Mouse (Mus musculus) neural tube, embryonic 13.5 days (tissue): ENCODE measurements around the gene Il9r. TPM values are rescaled to one million over a fixed set of nuclear protein-coding genes. Genes with fewer than 3 reads are reported as not detected.

Experiments used
- ATAC-seq: fragments of 200-750 bp; cut with Nextera tagmentation; 2 replicates; pipeline ENCODE4 v1.8.0; 2017; ENCODE audit warnings: low read depth, mild to moderate bottlenecking, moderate TSS enrichment, moderate library complexity
- H3K27ac ChIP-seq: fragments of 300-500 bp; sonication (generic); replicated peaks from 2 replicates; pipeline ENCODE4 v1.5.1; 2015; ENCODE audit warnings: moderate library complexity, mild to moderate bottlenecking, inconsistent platforms
- H3K27me3 ChIP-seq: fragments of 300-500 bp; sonication (generic); 2 replicates; pipeline ENCODE4 v1.6.1; 2015; ENCODE audit warnings: mild to moderate bottlenecking, inconsistent platforms
- H3K36me3 ChIP-seq: fragments of 300-500 bp; sonication (generic); 2 replicates; pipeline ENCODE4 v1.6.1; 2015; ENCODE audit warnings: mild to moderate bottlenecking, inconsistent platforms
- H3K4me1 ChIP-seq: fragments of 300-500 bp; sonication (generic); replicated peaks from 2 replicates; pipeline ENCODE4 v1.6.1; 2015; ENCODE audit warnings: inconsistent platforms
- H3K4me2 ChIP-seq: fragments of 300-500 bp; sonication (generic); 2 replicates; pipeline ENCODE4 v1.6.1; 2015; ENCODE audit warnings: inconsistent platforms, mild to moderate bottlenecking, moderate library complexity
- H3K4me3 ChIP-seq: fragments of 300-500 bp; sonication (generic); 2 replicates; pipeline ENCODE4 v1.5.1; 2015; ENCODE audit warnings: mild to moderate bottlenecking, inconsistent platforms
- H3K9ac ChIP-seq: fragments of 300-500 bp; sonication (generic); 2 replicates; pipeline ENCODE4 v1.6.1; 2015; ENCODE audit warnings: moderate library complexity, mild to moderate bottlenecking, inconsistent platforms
- H3K9me3 ChIP-seq: fragments of 300-500 bp; sonication (generic); 2 replicates; pipeline ENCODE4 v1.6.1; 2016; ENCODE audit warnings: inconsistent platforms
- WGBS: fragments of 180-500 bp; shearing (Covaris S2); methylation state at CpG from one replicate; pipeline ENCODE4 v1.1.7; 2015; 5-methylcytosine and 5-hydroxymethylcytosine counted together
- polyA plus RNA-seq: library from polyadenylated mRNA; unstranded; fragments of >200 nt; fragmentation: Nextera tagmentation; extraction: Ambion mirVana; gene quantifications from 2 replicates; pipeline ENCODE4 v1.2.1, GENCODE M21; 2015

Il9r gene
- not detected in 2 replicates for polyA plus RNA-seq

GRCm38 (mm10) chr11:32200075-32200601, at the start of gene Il9r:
Gene Il9r (minus strand): TSS chr11:32200279.
- Histone ChIP-seq H3K4me2 (no peak within 1 kb of the TSS), H3K9me3 (no peaks in the 10 kb centered on the region), H3K27ac (no peak within 1 kb of the TSS), H3K4me1 (peaks cover 7% of the 10 kb centered on the region), H3K9ac (0 out of 2 replicates have a peak within 1 kb of the TSS, but pooled peaks have one; percentile 26), H3K36me3 (no peaks in the 10 kb centered on the region), H3K4me3 (no peak within 1 kb of the TSS), H3K27me3 (no peaks in the 10 kb centered on the region)
- 77% methylated on average over 10 of the region's 10 CpGs for WGBS
- no peak for ATAC-seq

- Histone ChIP-seq H3K27me3 (no peaks in the 10 kb centered on the region), H3K9me3 (no peaks in the 10 kb centered on the region), H3K9ac (no peak overlapping the region), H3K36me3 (peaks cover 78% of the 10 kb centered on the region), H3K4me2 (no peak overlapping the region), H3K27ac (no peak overlapping the region), H3K4me1 (no peaks in the 10 kb centered on the region), H3K4me3 (no peak overlapping the region)
- ATAC-seq = no peak
- 87% methylated on average over 3 of the region's 3 CpGs for WGBS
Measured at GRCm38 (mm10) chr11:32248350-32248749, 48.3 kb upstream of the Il9r start.

- Histone ChIP-seq H3K9ac (no peak overlapping the region), H3K9me3 (no peaks in the 10 kb centered on the region), H3K27ac (no peak overlapping the region), H3K36me3 (peaks cover 73% of the 10 kb centered on the region), H3K4me3 (no peak overlapping the region), H3K4me2 (no peak overlapping the region), H3K27me3 (no peaks in the 10 kb centered on the region), H3K4me1 (no peaks in the 10 kb centered on the region)
- no peak for ATAC-seq
Measured at GRCm38 (mm10) chr11:32247068-32247467, 47.0 kb upstream of the Il9r start.

GRCm38 (mm10) chr11:32245614-32246013, 45.5 kb upstream of the Il9r start:
- H3K27ac ChIP-seq = no peak overlapping the region
- H3K4me3 ChIP-seq = no peak overlapping the region
- ATAC-seq = no peak
- H3K27me3 ChIP-seq = no peaks in the 10 kb centered on the region
- no peak overlapping the region for H3K9ac ChIP-seq
- no peaks in the 10 kb centered on the region for H3K4me1 ChIP-seq
- peaks cover 72% of the 10 kb centered on the region for H3K36me3 ChIP-seq
- no peaks in the 10 kb centered on the region for H3K9me3 ChIP-seq
- 93% methylated on average over 6 of the region's 6 CpGs for WGBS
- H3K4me2 ChIP-seq = no peak overlapping the region

GRCm38 (mm10) chr11:32244617-32245016, 44.5 kb upstream of the Il9r start:
- no peaks in the 10 kb centered on the region for H3K27me3 ChIP-seq
- no peaks in the 10 kb centered on the region for H3K4me1 ChIP-seq
- H3K9ac ChIP-seq = no peak overlapping the region
- no peak overlapping the region for H3K4me2 ChIP-seq
- 94% methylated on average over 1 of the region's 1 CpGs for WGBS
- H3K36me3 ChIP-seq = peaks cover 72% of the 10 kb centered on the region
- peak overlapping the region; percentile 49; the same call in 1 of the 2 replicates for H3K27ac ChIP-seq
- no peaks in the 10 kb centered on the region for H3K9me3 ChIP-seq
- no peak for ATAC-seq
- H3K4me3 ChIP-seq = no peak overlapping the region

- H3K27ac ChIP-seq = peak overlapping the region; percentile 49; the same call in 1 of the 2 replicates
- no peaks in the 10 kb centered on the region for H3K9me3 ChIP-seq
Measured at GRCm38 (mm10) chr11:32244064-32244463, 44.0 kb upstream of the Il9r start.

GRCm38 (mm10) chr11:32243205-32243955, 43.3 kb upstream of the Il9r start:
- Histone ChIP-seq H3K27ac (0 out of 2 replicates have a peak overlapping the region, but pooled peaks have one; percentile 38), H3K4me3 (no peak overlapping the region), H3K9me3 (no peaks in the 10 kb centered on the region), H3K4me2 (no peak overlapping the region), H3K36me3 (peaks cover 72% of the 10 kb centered on the region), H3K4me1 (no peaks in the 10 kb centered on the region), H3K9ac (no peak overlapping the region), H3K27me3 (no peaks in the 10 kb centered on the region)
- ATAC-seq = no peak
- 77% methylated on average over 7 of the region's 7 CpGs for WGBS

More at GRCm38 (mm10) chr11:32244064-32244463, 44.0 kb upstream of the Il9r start:
- H3K27me3 ChIP-seq = no peaks in the 10 kb centered on the region
- H3K36me3 ChIP-seq = peaks cover 72% of the 10 kb centered on the region
- no peak overlapping the region for H3K4me3 ChIP-seq
- H3K9ac ChIP-seq = no peak overlapping the region
- no peak for ATAC-seq
- H3K4me1 ChIP-seq = no peaks in the 10 kb centered on the region
- 76% methylated on average over 3 of the region's 3 CpGs for WGBS
- H3K4me2 ChIP-seq = no peak overlapping the region

- WGBS = 89% methylated on average over 3 of the region's 3 CpGs
- H3K4me3 ChIP-seq = no peak overlapping the region
- no peak for ATAC-seq
- H3K4me2 ChIP-seq = no peak overlapping the region
- no peak overlapping the region for H3K27ac ChIP-seq
- no peaks in the 10 kb centered on the region for H3K27me3 ChIP-seq
- peak overlapping the region; percentile 17; the same call in 1 of the 2 replicates for H3K9ac ChIP-seq
- peaks cover 5% of the 10 kb centered on the region for H3K4me1 ChIP-seq
- H3K9me3 ChIP-seq = no peaks in the 10 kb centered on the region
- H3K36me3 ChIP-seq = peaks cover 63% of the 10 kb centered on the region
Measured at GRCm38 (mm10) chr11:32242209-32242608, 42.1 kb upstream of the Il9r start.

GRCm38 (mm10) chr11:32241391-32241790, 41.3 kb upstream of the Il9r start:
- Histone ChIP-seq H3K36me3 (peaks cover 56% of the 10 kb centered on the region), H3K4me3 (no peak overlapping the region), H3K9me3 (no peaks in the 10 kb centered on the region), H3K27ac (no peak overlapping the region), H3K4me2 (no peak overlapping the region), H3K9ac (no peak overlapping the region), H3K27me3 (no peaks in the 10 kb centered on the region), H3K4me1 (peaks cover 13% of the 10 kb centered on the region)
- ATAC-seq = no peak

- 63% methylated on average over 5 of the region's 5 CpGs for WGBS
- no peaks in the 10 kb centered on the region for H3K27me3 ChIP-seq
- H3K4me1 ChIP-seq = peaks cover 34% of the 10 kb centered on the region
- H3K27ac ChIP-seq = 0 out of 2 replicates have a peak overlapping the region, but pooled peaks have one; percentile 14
- H3K9ac ChIP-seq = no peak overlapping the region
- H3K9me3 ChIP-seq = no peaks in the 10 kb centered on the region
- H3K4me3 ChIP-seq = no peak overlapping the region
- ATAC-seq = peak; percentile 27; the same call in 1 of the 2 replicates
- H3K4me2 ChIP-seq = no peak overlapping the region
- H3K36me3 ChIP-seq = peaks cover 51% of the 10 kb centered on the region
Measured at GRCm38 (mm10) chr11:32238093-32238860, 38.2 kb upstream of the Il9r start.

GRCm38 (mm10) chr11:32237411-32237795, 37.3 kb upstream of the Il9r start:
- ATAC-seq = no peak
- peak overlapping the region; percentile 68; the same call in 1 of the 2 replicates for H3K27ac ChIP-seq
- H3K9me3 ChIP-seq = no peaks in the 10 kb centered on the region
- H3K4me3 ChIP-seq = no peak overlapping the region
- peaks cover 56% of the 10 kb centered on the region for H3K36me3 ChIP-seq
- H3K4me2 ChIP-seq = no peak overlapping the region
- peaks cover 35% of the 10 kb centered on the region for H3K4me1 ChIP-seq
- H3K27me3 ChIP-seq = no peaks in the 10 kb centered on the region
- WGBS = 92% methylated on average over 3 of the region's 3 CpGs
- no peak overlapping the region for H3K9ac ChIP-seq
